ENCODE assay signal across 13 mouse cellular contexts in the genomic region with DNA sequence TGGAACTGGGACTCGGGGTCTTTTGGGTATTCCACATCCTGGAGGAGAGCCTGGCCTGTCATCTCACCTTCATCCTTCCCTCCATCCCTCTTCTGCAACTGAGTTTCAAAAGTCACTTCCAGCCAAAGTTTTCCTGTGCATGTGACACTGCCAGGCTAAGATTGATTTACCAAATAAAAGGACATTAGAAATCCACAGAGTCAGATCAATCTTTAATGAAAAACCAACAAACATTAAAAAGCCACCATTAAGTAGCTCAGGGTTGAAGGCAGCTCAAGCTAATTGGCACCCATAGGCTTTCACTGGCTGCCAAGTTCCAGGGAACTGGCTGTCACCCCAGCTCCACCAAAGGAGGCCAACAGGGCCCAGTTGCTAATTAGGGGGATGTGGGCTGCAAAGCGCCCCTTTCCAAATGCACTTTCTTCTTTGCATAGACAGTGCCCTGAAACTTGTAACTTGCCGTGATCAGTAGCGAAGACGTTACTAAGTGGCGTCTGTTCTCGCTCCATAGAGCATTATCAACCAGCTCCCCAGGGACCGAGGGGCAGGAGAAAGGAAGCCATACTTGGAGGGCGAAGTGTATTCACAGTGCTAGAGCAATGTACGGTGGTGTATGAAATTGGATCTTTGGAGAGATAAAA.
DNase-seq lines count a peak whose midpoint lies in the region; ATAC-seq and TF ChIP-seq lines count a peak whose summit lies in the region.
"Had no signal": no experiment of that assay in that cellular context is flagged by ENCODE, and none has a peak within 500 bp of the region (broad histone marks: within the 10 kb centered on the region; RNA-seq: fewer than 3 reads in every experiment).

No protein-coding gene starts in this region.

- H3K4me2 ChIP-seq in kidney, embryonic 16.5 days (replicated peaks; ENCODE audit: low read depth, low read length): no peak overlapping the region
- H3K4me2 ChIP-seq: limb, embryonic 15.5 days had no signal

- no peaks in the 10 kb centered on the region for H3K27me3 ChIP-seq in kidney, adult 2 months (replicated peaks; ENCODE audit: control insufficient read depth, insufficient read depth, low read length)
- no peaks in the 10 kb centered on the region for H3K27me3 ChIP-seq in kidney, embryonic 16.5 days (ENCODE audit: insufficient read depth, low read length)
- H3K27me3 ChIP-seq: limb, embryonic 15.5 days; Patski had no signal

- ATAC-seq in kidney, embryonic 16.5 days (ENCODE audit: low FRiP score, low TSS enrichment): no peak
- ATAC-seq: Patski had no signal

- no peaks in the 10 kb centered on the region for H3K4me1 ChIP-seq in kidney, adult 2 months (ENCODE audit: control insufficient read depth, insufficient read depth, low read length)
- no peaks in the 10 kb centered on the region for H3K4me1 ChIP-seq in kidney, embryonic 16.5 days (ENCODE audit: insufficient read depth, low read length)

- no peak overlapping the region for H3K9ac ChIP-seq in kidney, embryonic 16.5 days (replicated peaks; ENCODE audit: low read length)
- H3K9ac ChIP-seq: limb, embryonic 15.5 days had no signal

- no peak for TF ChIP-seq POLR2A in kidney, adult 2 months (IDR thresholded peaks at IDR 0.05; ENCODE audit: low read depth, low read length)

- H3K36me3 ChIP-seq in kidney, adult 2 months (ENCODE audit: control insufficient read depth, insufficient read depth, low read length): no peaks in the 10 kb centered on the region
- no peaks in the 10 kb centered on the region for H3K36me3 ChIP-seq in kidney, embryonic 16.5 days (ENCODE audit: insufficient read depth, low read length)
- H3K36me3 ChIP-seq: limb, embryonic 15.5 days had no signal

- H3K4me3 ChIP-seq in kidney, adult 2 months (ENCODE audit: insufficient read depth, low read depth, low read length): no peak overlapping the region
- H3K4me3 ChIP-seq in kidney, embryonic 16.5 days (ENCODE audit: low read length): no peak overlapping the region
- H3K4me3 ChIP-seq: limb, embryonic 15.5 days had no signal

- WGBS in kidney, adult 2 months: 76% methylated on average over 10 of the region's 10 CpGs
- 75% methylated on average over 10 of the region's 10 CpGs for WGBS in kidney, embryonic 16.5 days

- no peak overlapping the region for H3K27ac ChIP-seq in kidney, adult 2 months (ENCODE audit: insufficient read depth, low read depth, low read length)
- no peak overlapping the region for H3K27ac ChIP-seq in kidney, embryonic 16.5 days (ENCODE audit: low read length)
- H3K27ac ChIP-seq: kidney, postnatal 0 days; limb, embryonic 15.5 days had no signal

- peak; percentile 16 for DNase-seq in adrenal gland, adult 2 months
- DNase-seq in adrenal gland, adult 8-10 months: no peak
- DNase-seq in kidney, adult 2 months: peak; percentile 5
- DNase-seq in kidney, postnatal 10 days: no peak
- DNase-seq in cerebellum, postnatal 36 days: peak; percentile 17 to 19
- peak; percentile 57 to 81 for DNase-seq in layer of hippocampus, postnatal 14 days (ENCODE audit: low spot score in 2 of 2)
- no peak for DNase-seq in embryo, embryonic 11 days
- DNase-seq: gastrocnemius, postnatal 10 days; thymus, postnatal 4 days had no signal

- peaks cover 9% of the 10 kb centered on the region; the same call in 1 of the 2 replicates for H3K9me3 ChIP-seq in kidney, embryonic 16.5 days (ENCODE audit: low read length)
- H3K9me3 ChIP-seq: limb, embryonic 15.5 days had no signal

- TF ChIP-seq CTCF in kidney, adult 2 months (conservative IDR thresholded peaks at IDR 0.05; ENCODE audit: insufficient read depth, insufficient read length, low read depth, low read length): no peak

Comparison
In these comparisons a context has a peak if more than half of its experiments do, and no peak if none do; other contexts are left out.
1. DNase-seq: peak in adrenal gland, adult 2 months (single experiment), kidney, adult 2 months (single experiment), cerebellum, postnatal 36 days (2 of 2) and layer of hippocampus, postnatal 14 days (2 of 2); none in adrenal gland, adult 8-10 months (single experiment), kidney, postnatal 10 days (single experiment) and embryo, embryonic 11 days (single experiment).